Mouse (Mus musculus) heart, postnatal 0 days (tissue): Measurements from ENCODE around the gene Lce1a2. TPM values are rescaled to one million over a fixed set of nuclear protein-coding genes. Genes with fewer than 3 reads are reported as not detected.
A peak's percentile ranks its signal among the peaks of the same experiment; 100 is the strongest.
"Not testable (repeated sequence)": the region's sequence is repeated elsewhere in the genome, so short reads cannot be mapped to it uniquely, and the experiment has no call there.

Experiments used
- ATAC-seq: fragments of 200-750 bp; cut with Nextera tagmentation; 2 replicates; pipeline ENCODE4 v1.8.0; 2017; ENCODE audit warnings: low read depth, moderate number of reproducible peaks, moderate library complexity; ENCODE audit not compliant: insufficient read depth
- DNase-seq: peaks from one replicate; pipeline ENCODE4 v3.0.0-alpha.2; 2016; ENCODE audit warnings: low spot score
- H3K27ac ChIP-seq: fragments of 300-500 bp; sonication (generic); 2 replicates; pipeline ENCODE4 v1.5.1; 2014; ENCODE audit warnings: low read depth, mild to moderate bottlenecking
- H3K27me3 ChIP-seq: fragments of 300-500 bp; sonication (generic); 2 replicates; pipeline ENCODE4 v1.6.1; 2014; ENCODE audit warnings: low read length, mixed read lengths; ENCODE audit not compliant: control insufficient read depth, insufficient read depth
- H3K36me3 ChIP-seq: fragments of 300-500 bp; sonication (generic); replicated peaks from 2 replicates; pipeline ENCODE4 v1.6.1; 2014; ENCODE audit warnings: low read length, mixed read lengths; ENCODE audit not compliant: control insufficient read depth, insufficient read depth
- H3K4me1 ChIP-seq: fragments of 300-500 bp; sonication (generic); 2 replicates; pipeline ENCODE4 v1.6.1; 2014; ENCODE audit warnings: antibody characterized with exemption; ENCODE audit not compliant: control insufficient read depth, insufficient read depth
- H3K4me2 ChIP-seq: fragments of 300-500 bp; sonication (generic); 2 replicates; pipeline ENCODE4 v1.6.1; 2014; ENCODE audit warnings: low read depth, mild to moderate bottlenecking, low read length, moderate library complexity
- H3K4me3 ChIP-seq: fragments of 300-500 bp; sonication (generic); 2 replicates; pipeline ENCODE4 v1.5.1; 2014; ENCODE audit warnings: low read depth, low read length
- H3K9ac ChIP-seq: fragments of 300-500 bp; sonication (generic); replicated peaks from 2 replicates; pipeline ENCODE4 v1.6.1; 2014; ENCODE audit warnings: low read depth, low read length, mixed read lengths
- H3K9me3 ChIP-seq: fragments of 300-500 bp; sonication (generic); replicated peaks from 2 replicates; pipeline ENCODE4 v1.6.1; 2016; ENCODE audit warnings: low read length; ENCODE audit not compliant: control insufficient read depth
- CTCF ChIP-seq: IDR thresholded peaks from 2 replicates; pipeline ENCODE4 v1.5.1; 2016; ENCODE audit warnings: antibody characterized with exemption, control low read depth, low read depth
- EP300 ChIP-seq: IDR thresholded peaks from 2 replicates; pipeline ENCODE4 v1.6.1; 2016; ENCODE audit warnings: antibody characterized with exemption, low read depth
- WGBS: fragments of 180-500 bp; shearing (Covaris S2); extraction: QIAGEN DNeasy Blood & Tissue Kit; methylation state at CpG from one replicate; pipeline ENCODE4 v1.1.7; 2014; 5-methylcytosine and 5-hydroxymethylcytosine counted together
- polyA plus RNA-seq: library from polyadenylated mRNA; unstranded; fragments of >200 nt; fragmentation: Nextera tagmentation; extraction: Ambion mirVana; gene quantifications from 2 replicates; pipeline ENCODE4 v1.2.1, GENCODE M21; 2015
- total RNA-seq: library from RNA; depleted of rRNA; stranded (reverse); fragments of >200 nt; gene quantifications from 2 replicates; pipeline ENCODE4 v1.2.3, GENCODE M21; 2014; ENCODE audit warnings: low replicate concordance; rRNA removed

Lce1a2 gene
- total RNA-seq (not detected in 2 replicates), polyA plus RNA-seq (not detected in 2 replicates)

GRCm38 (mm10) chr3:92670215-92670614 is at the start of gene Lce1a2:
Gene Lce1a2, minus strand, starts transcription at chr3:92670315.
- no peaks in the 10 kb centered on the region for H3K27me3 ChIP-seq
- ATAC-seq: no peak
- no peak within 1 kb of the TSS for H3K4me2 ChIP-seq
- TF ChIP-seq CTCF (no peak), EP300 (no peak)
- no peak within 1 kb of the TSS for H3K27ac ChIP-seq
- no peak within 1 kb of the TSS for H3K4me3 ChIP-seq
- H3K9ac ChIP-seq: no peak within 1 kb of the TSS
- no peaks in the 10 kb centered on the region for H3K9me3 ChIP-seq
- no peak for DNase-seq
- no peaks in the 10 kb centered on the region for H3K36me3 ChIP-seq
- H3K4me1 ChIP-seq: no peaks in the 10 kb centered on the region

DNA sequence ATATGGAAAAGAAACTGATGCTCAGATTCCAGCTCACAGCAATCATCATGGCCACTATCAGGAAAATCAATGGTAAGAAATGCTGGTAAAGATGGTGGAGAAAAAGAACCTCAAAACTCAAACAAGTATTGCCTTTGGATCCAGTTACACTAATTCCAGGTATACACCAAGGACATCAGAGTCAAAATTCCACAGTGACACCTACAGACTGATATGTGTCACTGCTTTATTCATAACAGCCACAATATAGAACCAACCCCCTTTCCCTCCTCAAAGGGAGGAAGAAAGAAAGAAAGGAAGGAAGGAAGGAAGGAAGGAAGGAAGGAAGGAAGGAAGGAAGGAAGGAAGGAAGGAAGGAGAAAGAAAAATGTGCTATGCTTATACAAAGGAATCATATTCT is 45.0 kb upstream of the Lce1a2 start:
- Histone ChIP-seq H3K36me3 (no peaks in the 10 kb centered on the region), H3K4me3 (no peak overlapping the region), H3K9ac (no peak overlapping the region), H3K27me3 (no peaks in the 10 kb centered on the region), H3K27ac (no peak overlapping the region), H3K4me1 (no peaks in the 10 kb centered on the region), H3K9me3 (no peaks in the 10 kb centered on the region), H3K4me2 (no peak overlapping the region)
- ATAC-seq (no peak), DNase-seq (no peak)
- TF ChIP-seq CTCF (peak; percentile 26; the same call in 1 of the 2 replicates), EP300 (no peak)

GRCm38 (mm10) chr3:92708974-92709373 is 38.9 kb upstream of the Lce1a2 start, which contains the start of gene Lce1e:
Gene Lce1e, minus strand, starts transcription at chr3:92709074.
- Histone ChIP-seq H3K4me2 (no peak within 1 kb of the TSS), H3K4me3 (no peak within 1 kb of the TSS), H3K4me1 (no peaks in the 10 kb centered on the region), H3K27me3 (no peaks in the 10 kb centered on the region), H3K36me3 (no peaks in the 10 kb centered on the region), H3K27ac (no peak within 1 kb of the TSS), H3K9ac (no peak within 1 kb of the TSS), H3K9me3 (no peaks in the 10 kb centered on the region)
- no peak for DNase-seq
- no peak for TF ChIP-seq EP300
- no peak for TF ChIP-seq CTCF
- WGBS: 75% methylated on average over 2 of the region's 2 CpGs
- ATAC-seq: no peak

- Histone ChIP-seq H3K4me3 (no peak overlapping the region), H3K4me1 (no peaks in the 10 kb centered on the region), H3K9ac (no peak overlapping the region), H3K36me3 (no peaks in the 10 kb centered on the region), H3K27ac (no peak overlapping the region), H3K9me3 (no peaks in the 10 kb centered on the region), H3K4me2 (no peak overlapping the region), H3K27me3 (no peaks in the 10 kb centered on the region)
- WGBS: 13% methylated on average over 1 of the region's 1 CpGs
- no peak for ATAC-seq
- TF ChIP-seq CTCF: no peak
- no peak for TF ChIP-seq EP300
- no peak for DNase-seq
Observed at GRCm38 (mm10) chr3:92694613-92695012, 24.5 kb upstream of the Lce1a2 start.

GRCm38 (mm10) chr3:92691688-92692087 is 21.6 kb upstream of the Lce1a2 start:
- no peak overlapping the region for H3K27ac ChIP-seq
- no peak for ATAC-seq
- TF ChIP-seq CTCF (no peak), EP300 (no peak)

GRCm38 (mm10) chr3:92689154-92689553 is 19.0 kb upstream of the Lce1a2 start:
- not testable (repeated sequence) for H3K9me3 ChIP-seq, H3K27ac ChIP-seq, H3K27me3 ChIP-seq, H3K36me3 ChIP-seq, DNase-seq, ATAC-seq, H3K4me3 ChIP-seq, H3K4me1 ChIP-seq, H3K4me2 ChIP-seq, H3K9ac ChIP-seq
- 55% methylated on average over 16 of the region's 16 CpGs for WGBS

More at GRCm38 (mm10) chr3:92691688-92692087, 21.6 kb upstream of the Lce1a2 start:
- Histone ChIP-seq H3K4me2 (no peak overlapping the region), H3K4me1 (no peaks in the 10 kb centered on the region), H3K9ac (no peak overlapping the region), H3K9me3 (no peaks in the 10 kb centered on the region), H3K27me3 (no peaks in the 10 kb centered on the region), H3K4me3 (no peak overlapping the region), H3K36me3 (no peaks in the 10 kb centered on the region)
- DNase-seq: no peak
